Mouse (Mus musculus) G1E (cell line): Measurements from ENCODE around the gene Dnmt3a. TPM values are rescaled to one million over a fixed set of nuclear protein-coding genes. Genes with fewer than 3 reads are reported as not detected.

Source experiments
- ATAC-seq: 2 replicates; pipeline ENCODE4 v1.8.0; 2016; ENCODE audit warnings: mild to moderate bottlenecking; ENCODE audit not compliant: insufficient number of reproducible peaks, poor library complexity, low FRiP score, severe bottlenecking; ENCODE audit errors: extremely low read depth
- DNase-seq: peaks from one replicate; pipeline ENCODE4 v3.0.0; 2012; ENCODE audit warnings: low spot score
- H3K27me3 ChIP-seq: 2 replicates; pipeline ENCODE4 v1.6.1; 2012; ENCODE audit warnings: mild to moderate bottlenecking, low read length, inconsistent platforms; ENCODE audit not compliant: insufficient read depth
- H3K36me3 ChIP-seq: replicated peaks from 2 replicates; pipeline ENCODE3; 2012; ENCODE audit warnings: mild to moderate bottlenecking, inconsistent platforms
- H3K4me1 ChIP-seq: 2 replicates; pipeline ENCODE4 v1.6.1; 2012; ENCODE audit warnings: low read depth, low read length, inconsistent platforms, mixed read lengths; ENCODE audit not compliant: insufficient read depth
- H3K4me3 ChIP-seq: 2 replicates; pipeline ENCODE4 v1.5.1; 2012; ENCODE audit warnings: low read depth, mild to moderate bottlenecking, inconsistent platforms, low read length, moderate library complexity, mixed read lengths
- H3K9me3 ChIP-seq: replicated peaks from 2 replicates; pipeline ENCODE4 v1.6.1; 2012; ENCODE audit warnings: inconsistent platforms
- CTCF ChIP-seq: IDR thresholded peaks from 2 replicates; pipeline ENCODE4 v1.5.1; 2012; ENCODE audit warnings: low read depth, low read length, inconsistent platforms, mixed read lengths
- GATA1 ChIP-seq: IDR thresholded peaks from 2 replicates; pipeline ENCODE4 v1.6.1; 2012; ENCODE audit warnings: borderline replicate concordance, low read length, inconsistent platforms, mixed read lengths
- GATA2 ChIP-seq: IDR thresholded peaks from 2 replicates; pipeline ENCODE4 v1.6.1; 2012; ENCODE audit warnings: low read depth, low read length, inconsistent platforms, borderline replicate concordance
- POLR2AphosphoS5 ChIP-seq: IDR thresholded peaks from 2 replicates; pipeline ENCODE4 v1.6.1; 2012; ENCODE audit warnings: low read depth, low read length, inconsistent platforms; ENCODE audit not compliant: insufficient replicate concordance
- TAL1 ChIP-seq: conservative IDR thresholded peaks from 2 replicates; pipeline ENCODE4 v1.6.1; 2012; ENCODE audit warnings: low read depth, low read length, inconsistent platforms, mixed read lengths
- polyA plus RNA-seq: library from polyadenylated mRNA; stranded (reverse); fragments of >175 nt; gene quantifications from 2 replicates; pipeline ENCODE4 v1.2.3, GENCODE M21; 2012
- total RNA-seq, 2 experiments: library from RNA; stranded (forward) in 1 of 2; stranded (reverse) in 1 of 2; fragments of 200-1000 nt in 1 of 2; fragments of >200 nt in 1 of 2; fragmentation: Nextera tagmentation in 1 of 2; gene quantifications; 2 replicates each; pipeline ENCODE4 v1.2.3; 2014 to 2017

Gene Dnmt3a
- total and polyA plus RNA-seq, 3 experiments, result 0.05 to 1.1 TPM; not detected in 1

DNA sequence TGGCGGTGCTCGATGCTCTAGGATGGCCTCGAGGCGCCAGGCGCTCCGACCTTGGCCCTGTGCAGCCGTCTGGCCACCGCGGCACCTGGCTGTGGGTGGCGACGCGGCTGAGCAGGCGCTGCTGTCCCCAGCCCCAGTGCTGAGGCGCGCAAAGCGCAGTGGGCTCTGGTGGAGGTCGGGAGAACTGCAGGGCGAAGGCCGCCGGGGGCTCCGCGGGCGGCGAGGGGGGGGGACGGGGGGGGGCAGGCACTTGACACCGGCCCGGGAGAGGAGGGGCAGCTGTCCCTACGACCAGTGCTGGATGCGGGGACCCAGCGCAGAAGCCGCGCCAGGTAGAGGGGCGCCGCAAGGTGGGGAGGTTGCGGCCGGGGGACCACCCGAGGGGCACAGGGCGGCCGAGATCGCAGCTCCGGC is 471 bp downstream of the Dnmt3a start:
- no peak for TF ChIP-seq CTCF
- TF ChIP-seq GATA2, result no peak
- TF ChIP-seq TAL1, result no peak
- no peak for TF ChIP-seq POLR2AphosphoS5
- no peak for TF ChIP-seq GATA1
- H3K4me3 ChIP-seq, result no peak overlapping the region
- no peak for DNase-seq
- peaks cover 26% of the 10 kb centered on the region for H3K9me3 ChIP-seq
- H3K4me1 ChIP-seq, result no peaks in the 10 kb centered on the region
- ATAC-seq, result no peak
- H3K27me3 ChIP-seq, result peaks cover 3% of the 10 kb centered on the region; the same call in 1 of the 2 replicates
- H3K36me3 ChIP-seq, result no peaks in the 10 kb centered on the region

DNA sequence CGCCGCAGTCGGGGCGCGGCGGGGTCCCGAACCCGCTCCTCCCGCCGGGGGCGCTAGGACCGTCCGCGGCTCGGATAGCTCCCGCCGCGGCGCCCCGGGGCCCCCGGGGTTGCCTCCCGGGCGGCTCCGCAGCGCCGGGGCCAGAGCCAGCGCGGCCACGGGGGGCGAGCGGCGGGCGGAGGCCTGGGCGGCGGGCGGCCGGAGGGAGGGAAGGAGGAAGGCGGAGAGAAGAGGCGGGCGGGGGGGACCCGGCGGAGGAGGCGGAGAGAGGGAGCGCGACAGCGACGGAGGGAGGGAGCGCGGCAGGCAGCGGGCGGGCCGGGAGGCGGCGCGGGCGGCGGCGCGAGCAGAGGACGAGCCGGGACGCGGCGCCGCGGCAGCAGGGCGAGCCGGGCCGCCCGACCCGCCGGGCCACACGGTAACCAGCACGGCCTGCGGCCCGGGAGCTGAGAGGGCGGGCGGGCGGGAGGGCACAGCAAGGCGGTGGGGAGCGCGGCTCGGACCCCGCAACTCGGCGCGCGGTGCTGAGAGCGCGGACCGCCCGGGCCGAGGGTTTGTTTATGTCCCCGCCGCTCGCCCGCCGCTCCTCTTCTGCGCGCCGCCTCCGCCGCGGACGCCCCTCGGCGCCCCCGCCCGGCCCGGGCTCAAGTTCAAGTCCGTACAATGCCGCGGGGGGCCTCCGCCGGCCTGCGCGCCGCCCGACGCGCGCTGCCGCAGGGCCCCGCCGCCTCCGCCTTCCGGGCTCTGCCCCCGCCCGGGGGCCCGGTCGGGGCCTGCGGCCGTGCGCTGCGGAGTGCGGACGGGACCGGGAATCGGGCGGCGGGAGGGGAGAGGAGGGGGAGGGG is 1.1 kb downstream of the Dnmt3a start:
- H3K36me3 ChIP-seq, result no peaks in the 10 kb centered on the region
- H3K27me3 ChIP-seq, result peaks cover 3% of the 10 kb centered on the region; the same call in 1 of the 2 replicates
- H3K4me3 ChIP-seq, result no peak overlapping the region
- TF ChIP-seq GATA2 (no peak), CTCF (no peak), POLR2AphosphoS5 (no peak), TAL1 (no peak), GATA1 (no peak)
- no peaks in the 10 kb centered on the region for H3K4me1 ChIP-seq
- H3K9me3 ChIP-seq, result peaks cover 26% of the 10 kb centered on the region
- DNase-seq (no peak), ATAC-seq (no peak)

DNA sequence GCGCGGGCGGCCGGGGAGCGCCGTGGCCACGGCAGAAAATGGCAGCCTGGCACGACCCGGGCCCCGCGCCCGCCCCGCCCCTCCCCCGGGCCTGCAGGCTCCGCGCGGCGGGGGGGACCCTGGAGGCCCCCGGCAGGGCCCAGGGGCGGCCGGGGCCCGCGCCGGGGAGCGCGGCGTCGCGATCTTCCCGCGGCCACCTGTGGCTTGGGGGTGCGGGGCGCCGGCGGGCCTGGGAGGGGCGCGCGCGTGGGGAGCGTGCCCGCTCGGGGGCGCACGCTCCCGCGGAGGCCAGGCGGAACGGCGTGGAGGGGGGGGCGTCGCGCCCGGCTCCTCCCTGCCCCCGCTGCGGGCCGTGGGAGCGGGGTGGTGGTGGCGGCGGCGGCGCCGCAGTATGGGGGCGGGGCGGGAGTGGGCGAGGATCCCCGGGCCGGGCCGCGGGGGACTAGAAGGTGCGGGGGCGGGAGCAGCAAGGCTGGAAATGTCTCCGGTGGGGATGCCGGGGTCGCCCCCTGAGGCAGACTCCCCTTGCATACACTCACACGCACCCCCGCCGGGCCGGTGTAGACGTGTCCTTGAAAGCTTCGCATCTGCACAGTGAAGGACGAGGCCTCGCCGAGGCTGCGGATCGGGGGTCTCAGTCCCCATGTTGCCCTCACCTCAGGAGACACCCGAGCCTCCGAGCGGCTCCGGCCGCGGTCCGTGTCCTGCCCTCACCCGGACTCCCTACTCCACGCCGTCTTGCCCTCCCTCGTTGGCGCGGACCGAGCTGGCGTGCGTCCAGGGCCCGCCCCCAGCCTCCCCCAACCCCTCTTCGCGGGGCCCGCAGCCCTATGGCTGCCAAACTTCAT is 2.0 kb downstream of the Dnmt3a start:
- Histone ChIP-seq H3K4me3 (no peak overlapping the region), H3K9me3 (peaks cover 26% of the 10 kb centered on the region), H3K4me1 (no peaks in the 10 kb centered on the region), H3K36me3 (no peaks in the 10 kb centered on the region), H3K27me3 (peaks cover 3% of the 10 kb centered on the region; the same call in 1 of the 2 replicates)
- TF ChIP-seq POLR2AphosphoS5, result no peak
- no peak for TF ChIP-seq TAL1
- TF ChIP-seq GATA1, result no peak
- TF ChIP-seq GATA2, result no peak
- TF ChIP-seq CTCF, result no peak
- ATAC-seq (no peak), DNase-seq (no peak)

GRCm38 (mm10) chr12:3808396-3808981 is 2.7 kb downstream of the Dnmt3a start:
- no peaks in the 10 kb centered on the region for H3K4me1 ChIP-seq

DNA sequence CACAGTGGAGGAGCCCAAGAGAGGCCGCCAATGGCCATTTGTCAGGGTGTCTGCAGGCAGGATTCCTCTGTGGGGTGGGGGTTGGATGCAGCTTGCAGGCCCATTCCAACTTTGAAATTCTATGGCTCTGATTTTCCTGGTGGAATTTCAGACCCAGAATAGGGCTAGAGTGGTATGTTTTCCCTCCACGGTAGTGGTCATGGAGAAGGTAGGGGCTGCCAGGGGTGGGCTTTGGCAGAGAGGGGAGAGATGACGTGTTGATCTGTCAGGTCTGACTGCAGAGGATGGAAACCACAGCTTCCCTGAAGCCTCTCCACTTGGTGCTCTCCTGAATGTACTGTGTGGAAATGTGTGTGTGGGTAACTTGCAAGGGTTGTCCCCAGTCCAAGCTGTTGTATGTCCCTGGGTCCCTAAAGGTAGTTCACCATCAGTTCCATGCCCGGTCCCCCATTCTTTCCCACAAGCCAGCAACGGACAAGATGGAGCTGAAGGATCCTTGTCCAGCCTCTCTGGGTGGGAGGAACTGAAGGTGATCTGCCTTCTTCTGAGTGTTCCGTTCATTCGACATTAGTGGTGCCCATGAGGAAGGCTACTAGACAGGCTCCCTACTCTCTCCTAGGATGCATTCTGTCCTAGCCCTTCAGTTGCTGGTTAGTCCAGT is 3.8 kb downstream of the Dnmt3a start:
- DNase-seq (no peak), ATAC-seq (no peak)
- Histone ChIP-seq H3K4me1 (no peaks in the 10 kb centered on the region), H3K36me3 (no peaks in the 10 kb centered on the region), H3K27me3 (peaks cover 3% of the 10 kb centered on the region; the same call in 1 of the 2 replicates), H3K4me3 (no peak overlapping the region), H3K9me3 (peaks cover 26% of the 10 kb centered on the region)
- TF ChIP-seq GATA2, result no peak
- no peak for TF ChIP-seq POLR2AphosphoS5
- TF ChIP-seq GATA1, result no peak
- TF ChIP-seq CTCF, result no peak
- TF ChIP-seq TAL1, result no peak

More at GRCm38 (mm10) chr12:3808396-3808981, 2.7 kb downstream of the Dnmt3a start:
- Histone ChIP-seq H3K36me3 (no peaks in the 10 kb centered on the region), H3K9me3 (peaks cover 26% of the 10 kb centered on the region), H3K27me3 (peaks cover 3% of the 10 kb centered on the region; the same call in 1 of the 2 replicates), H3K4me3 (no peak overlapping the region)
- ATAC-seq (no peak), DNase-seq (no peak)
- TF ChIP-seq TAL1 (no peak), GATA1 (no peak), POLR2AphosphoS5 (no peak), GATA2 (no peak), CTCF (no peak)
